Mouse (Mus musculus) midbrain, embryonic 15.5 days (tissue): ENCODE measurements around the gene Gm28635. TPM values are rescaled to one million over a fixed set of nuclear protein-coding genes. Genes with fewer than 3 reads are reported as not detected.
A peak's percentile ranks its signal among the peaks of the same experiment; 100 is the strongest.

Experiments used
- ATAC-seq: fragments of 200-750 bp; cut with Nextera tagmentation; replicated peaks from 2 replicates; pipeline ENCODE4 v1.8.0; 2017; ENCODE audit warnings: moderate TSS enrichment
- H3K27ac ChIP-seq: fragments of 300-500 bp; sonication (generic); 2 replicates; pipeline ENCODE4 v1.5.1; 2015; ENCODE audit warnings: mild to moderate bottlenecking, inconsistent platforms
- H3K27me3 ChIP-seq: fragments of 300-500 bp; sonication (generic); replicated peaks from 2 replicates; pipeline ENCODE4 v1.6.1; 2015; ENCODE audit warnings: inconsistent platforms
- H3K36me3 ChIP-seq: fragments of 300-500 bp; sonication (generic); replicated peaks from 2 replicates; pipeline ENCODE4 v1.6.1; 2015; ENCODE audit warnings: inconsistent platforms
- H3K4me1 ChIP-seq: fragments of 300-500 bp; sonication (generic); 2 replicates; pipeline ENCODE4 v1.6.1; 2015; ENCODE audit warnings: inconsistent platforms
- H3K4me2 ChIP-seq: fragments of 300-500 bp; sonication (generic); 2 replicates; pipeline ENCODE4 v1.6.1; 2015; ENCODE audit warnings: inconsistent platforms, mild to moderate bottlenecking, moderate library complexity
- H3K4me3 ChIP-seq: fragments of 300-500 bp; sonication (generic); 2 replicates; pipeline ENCODE4 v1.5.1; 2015; ENCODE audit warnings: mild to moderate bottlenecking, inconsistent platforms
- H3K9ac ChIP-seq: fragments of 300-500 bp; sonication (generic); 2 replicates; pipeline ENCODE4 v1.6.1; 2015; ENCODE audit warnings: mild to moderate bottlenecking, inconsistent platforms
- H3K9me3 ChIP-seq: fragments of 300-500 bp; sonication (generic); 2 replicates; pipeline ENCODE4 v1.6.1; 2016; ENCODE audit warnings: inconsistent platforms
- WGBS: fragments of 180-500 bp; shearing (Covaris S2); methylation state at CpG from one replicate; pipeline ENCODE4 v1.1.7; 2015; ENCODE audit warnings: mixed read lengths; 5-methylcytosine and 5-hydroxymethylcytosine counted together
- polyA plus RNA-seq: library from polyadenylated mRNA; unstranded; fragments of >200 nt; fragmentation: Nextera tagmentation; extraction: Ambion mirVana; gene quantifications from 2 replicates; pipeline ENCODE4 v1.2.1, GENCODE M21; 2015

The Gm28635 gene
- polyA plus RNA-seq, 1 experiment from 2014 or later, result not detected

DNA sequence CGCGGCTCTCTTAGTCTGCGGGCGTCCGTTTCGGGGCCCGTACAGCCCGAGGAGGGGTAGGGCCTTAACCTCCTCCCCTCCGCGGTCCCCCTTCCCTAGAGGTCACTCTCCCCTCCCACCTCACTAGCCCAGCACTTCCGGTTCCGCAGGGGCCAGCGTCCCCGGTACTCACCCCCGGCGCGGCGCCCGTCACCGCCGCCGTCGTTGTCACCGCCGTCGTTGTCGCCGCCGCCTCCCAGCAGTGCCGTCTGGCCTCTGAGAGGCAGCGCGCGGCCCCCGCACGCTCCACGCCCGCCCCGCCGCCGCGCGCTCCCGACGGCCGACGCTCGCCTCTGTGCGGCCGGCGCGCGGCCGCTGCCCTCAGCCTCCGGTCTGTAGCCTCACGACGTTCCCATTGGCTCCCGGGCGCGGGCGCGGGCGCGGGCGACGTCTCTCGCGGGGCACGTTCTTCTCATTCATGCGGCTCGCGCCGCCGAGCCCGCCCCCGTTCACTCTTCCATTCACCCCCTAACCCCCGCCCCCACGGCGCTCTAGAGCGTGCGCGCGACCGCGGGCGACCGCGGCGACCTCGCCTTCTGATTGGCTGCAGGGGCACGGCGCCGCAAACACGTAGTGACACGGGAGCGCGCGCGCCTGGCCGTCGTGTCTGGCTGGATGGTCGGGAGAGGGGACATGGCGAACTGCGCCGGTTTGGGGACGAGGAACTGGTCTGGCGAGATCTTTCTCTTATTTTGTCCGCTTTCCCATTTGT, 37.1 kb upstream of the Gm28635 start, which contains the start of gene Zdhhc5:
Zdhhc5 (minus strand) TSS at position 370 of the 751 bp plus-strand sequence.
- no peaks in the 10 kb centered on the region for H3K27me3 ChIP-seq
- peak within 1 kb of the TSS; percentile 88 for H3K4me3 ChIP-seq
- H3K27ac ChIP-seq, result peak within 1 kb of the TSS; percentile 96
- peak within 1 kb of the TSS; percentile 92 for H3K9ac ChIP-seq
- H3K4me2 ChIP-seq, result peak within 1 kb of the TSS; percentile 90
- H3K9me3 ChIP-seq, result no peaks in the 10 kb centered on the region
- peak; percentile 97 for ATAC-seq
- peaks cover 7% of the 10 kb centered on the region for H3K36me3 ChIP-seq
- peaks cover 23% of the 10 kb centered on the region for H3K4me1 ChIP-seq
- WGBS, result under 1% methylated on average over 92 of the region's 107 CpGs

DNA sequence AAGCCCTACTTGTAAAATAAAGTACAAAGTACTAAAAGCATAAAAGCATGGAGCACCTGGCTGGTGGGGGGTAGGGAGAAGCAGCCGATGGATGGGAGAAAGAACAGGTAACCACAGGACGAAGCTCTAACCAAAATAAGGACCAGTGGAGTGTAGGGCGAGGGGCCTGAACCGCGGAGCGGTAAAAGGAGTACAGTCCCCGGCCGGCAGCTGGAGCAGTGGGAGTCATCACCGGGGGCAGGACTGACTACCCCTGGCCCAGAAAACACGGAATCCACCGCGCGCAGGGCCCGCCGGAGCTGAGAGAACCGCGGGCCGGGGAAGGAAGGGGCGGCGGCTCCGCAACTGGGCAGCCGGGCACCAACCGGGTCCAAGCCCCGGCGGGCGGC, 36.6 kb upstream of the Gm28635 start:
- Histone ChIP-seq H3K4me2 (peak overlapping the region; percentile 59), H3K9me3 (no peaks in the 10 kb centered on the region), H3K36me3 (peaks cover 9% of the 10 kb centered on the region), H3K27me3 (no peaks in the 10 kb centered on the region), H3K27ac (peak overlapping the region; percentile 96), H3K4me3 (peak overlapping the region; percentile 88), H3K4me1 (peaks cover 27% of the 10 kb centered on the region), H3K9ac (peak overlapping the region; percentile 92)
- peak; percentile 24; the same call in 1 of the 2 replicates for ATAC-seq
- 0% methylated on average over 26 of the region's 26 CpGs for WGBS

- H3K27ac ChIP-seq, result no peak overlapping the region
- no peak for ATAC-seq
- H3K4me3 ChIP-seq, result no peak overlapping the region
- no peaks in the 10 kb centered on the region for H3K9me3 ChIP-seq
- H3K36me3 ChIP-seq, result peaks cover 16% of the 10 kb centered on the region
- peaks cover 42% of the 10 kb centered on the region for H3K4me1 ChIP-seq
- no peaks in the 10 kb centered on the region for H3K27me3 ChIP-seq
- no peak overlapping the region for H3K4me2 ChIP-seq
- WGBS, result 90% methylated on average over 2 of the region's 2 CpGs
- no peak overlapping the region for H3K9ac ChIP-seq
Measured at GRCm38 (mm10) chr2:84711898-84712297, 34.1 kb upstream of the Gm28635 start.

GRCm38 (mm10) chr2:84707523-84707922, 29.7 kb upstream of the Gm28635 start:
- WGBS, result 71% methylated on average over 1 of the region's 1 CpGs
- Histone ChIP-seq H3K9ac (no peak overlapping the region), H3K4me2 (no peak overlapping the region), H3K9me3 (no peaks in the 10 kb centered on the region), H3K27me3 (no peaks in the 10 kb centered on the region), H3K4me1 (peaks cover 24% of the 10 kb centered on the region), H3K36me3 (peaks cover 16% of the 10 kb centered on the region), H3K4me3 (no peak overlapping the region), H3K27ac (no peak overlapping the region)
- ATAC-seq, result no peak

DNA sequence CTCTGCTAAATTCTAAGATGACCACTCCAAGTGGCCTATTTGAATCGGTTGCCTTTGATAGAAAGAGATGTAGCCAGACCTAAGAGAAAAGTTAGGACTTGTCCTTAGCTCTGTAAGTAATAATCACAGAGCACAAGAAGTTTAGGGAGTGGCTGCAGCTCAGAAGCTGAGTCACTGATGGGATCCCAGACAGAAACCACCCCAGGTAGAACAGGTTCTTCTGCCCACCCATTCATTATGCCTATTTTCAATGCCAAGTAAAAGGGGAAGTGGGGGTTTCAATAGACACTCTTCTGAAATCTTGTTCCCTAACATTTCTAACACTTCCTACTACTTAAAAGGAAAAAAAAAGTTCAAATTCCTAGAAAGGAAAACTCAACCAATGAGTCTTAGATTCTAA, 27.5 kb upstream of the Gm28635 start:
- H3K4me2 ChIP-seq, result no peak overlapping the region
- no peak overlapping the region for H3K27ac ChIP-seq
- peaks cover 19% of the 10 kb centered on the region for H3K4me1 ChIP-seq
- no peaks in the 10 kb centered on the region for H3K27me3 ChIP-seq
- H3K9ac ChIP-seq, result no peak overlapping the region
- ATAC-seq, result no peak
- no peaks in the 10 kb centered on the region for H3K9me3 ChIP-seq
- H3K4me3 ChIP-seq, result no peak overlapping the region
- 91% methylated on average over 1 of the region's 1 CpGs for WGBS
- H3K36me3 ChIP-seq, result peaks cover 13% of the 10 kb centered on the region

- Histone ChIP-seq H3K9ac (no peak overlapping the region), H3K4me3 (no peak overlapping the region), H3K27ac (no peak overlapping the region), H3K27me3 (no peaks in the 10 kb centered on the region), H3K36me3 (peaks cover 7% of the 10 kb centered on the region; the same call in 1 of the 2 replicates), H3K4me1 (peaks cover 15% of the 10 kb centered on the region), H3K9me3 (no peaks in the 10 kb centered on the region), H3K4me2 (no peak overlapping the region)
- ATAC-seq, result no peak
- 77% methylated on average over 5 of the region's 5 CpGs for WGBS
Measured at GRCm38 (mm10) chr2:84704329-84704728, 26.5 kb upstream of the Gm28635 start.

DNA sequence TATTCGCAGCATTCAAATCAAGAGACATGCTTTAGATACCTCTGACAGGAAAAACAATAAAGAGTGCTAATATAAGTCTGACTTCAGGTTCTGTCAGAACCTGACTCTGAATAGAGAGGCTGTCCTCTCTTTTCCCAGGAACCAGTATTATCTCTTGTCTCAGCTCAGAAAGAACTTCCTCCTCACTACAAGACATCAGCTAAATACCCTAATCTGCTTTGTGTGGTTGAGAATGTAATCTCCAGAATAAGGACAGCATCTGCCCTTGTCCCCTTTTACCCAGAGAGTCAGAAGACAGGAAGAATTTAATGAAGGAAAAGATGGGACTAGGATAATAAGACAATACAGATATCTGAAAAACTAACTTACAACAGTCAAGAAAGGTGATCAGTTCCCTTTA, 25.7 kb upstream of the Gm28635 start:
- WGBS, result 98% methylated on average over 1 of the region's 1 CpGs
- H3K4me1 ChIP-seq, result peaks cover 7% of the 10 kb centered on the region; the same call in 1 of the 2 replicates
- H3K4me3 ChIP-seq, result no peak overlapping the region
- H3K27me3 ChIP-seq, result no peaks in the 10 kb centered on the region
- no peak for ATAC-seq
- H3K9me3 ChIP-seq, result no peaks in the 10 kb centered on the region
- peaks cover 3% of the 10 kb centered on the region; the same call in 1 of the 2 replicates for H3K36me3 ChIP-seq
- no peak overlapping the region for H3K9ac ChIP-seq
- no peak overlapping the region for H3K4me2 ChIP-seq
- H3K27ac ChIP-seq, result no peak overlapping the region

DNA sequence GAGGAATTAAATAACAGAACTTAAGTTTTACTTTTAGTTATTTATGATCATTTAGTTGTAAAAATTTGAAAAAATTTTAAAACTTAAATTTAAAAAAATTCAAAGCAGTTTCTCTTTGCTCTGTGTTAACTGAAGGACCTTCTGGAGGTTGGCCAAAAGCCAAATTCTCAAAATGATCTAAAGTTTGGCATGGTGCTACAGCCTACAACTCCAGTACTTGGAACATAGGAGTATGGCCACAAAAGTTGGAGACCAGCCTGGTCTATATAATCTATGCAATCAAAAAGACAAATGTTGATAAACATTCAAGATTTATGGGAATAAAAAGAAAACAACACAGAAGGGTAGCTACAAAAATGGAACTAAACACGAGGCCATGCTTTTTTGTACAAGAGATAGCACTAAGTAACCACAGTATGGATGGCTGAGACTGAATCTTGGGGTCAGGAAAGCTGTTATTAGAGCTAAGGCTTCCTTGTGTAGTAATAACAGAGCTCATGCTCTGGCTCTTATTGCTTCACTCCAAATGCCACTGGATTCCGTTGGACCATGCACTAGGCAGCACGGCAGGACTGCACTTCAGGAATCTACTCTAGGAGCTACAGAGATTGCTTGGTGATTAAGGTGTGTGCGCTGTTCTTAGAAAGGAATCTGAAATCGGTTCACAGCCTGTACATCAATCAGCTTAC, 17.3 kb upstream of the Gm28635 start:
- peaks cover 42% of the 10 kb centered on the region for H3K36me3 ChIP-seq
- no peaks in the 10 kb centered on the region for H3K9me3 ChIP-seq
- H3K4me3 ChIP-seq, result no peak overlapping the region
- H3K4me2 ChIP-seq, result no peak overlapping the region
- H3K4me1 ChIP-seq, result no peaks in the 10 kb centered on the region
- ATAC-seq, result no peak
- WGBS, result 93% methylated on average over 5 of the region's 5 CpGs
- H3K9ac ChIP-seq, result no peak overlapping the region
- H3K27ac ChIP-seq, result no peak overlapping the region
- no peaks in the 10 kb centered on the region for H3K27me3 ChIP-seq

GRCm38 (mm10) chr2:84690050-84690449, 12.2 kb upstream of the Gm28635 start:
- peaks cover 73% of the 10 kb centered on the region for H3K36me3 ChIP-seq
- 92% methylated on average over 12 of the region's 12 CpGs for WGBS
- ATAC-seq, result no peak

GRCm38 (mm10) chr2:84688080-84688844, 10.4 kb upstream of the Gm28635 start:
- ATAC-seq, result no peak
- no peak overlapping the region for H3K4me3 ChIP-seq
- H3K9me3 ChIP-seq, result no peaks in the 10 kb centered on the region
- no peaks in the 10 kb centered on the region for H3K4me1 ChIP-seq
- 77% methylated on average over 2 of the region's 2 CpGs for WGBS
- H3K4me2 ChIP-seq, result no peak overlapping the region
- H3K27me3 ChIP-seq, result no peaks in the 10 kb centered on the region
- no peak overlapping the region for H3K9ac ChIP-seq
- peaks cover 65% of the 10 kb centered on the region for H3K36me3 ChIP-seq
- no peak overlapping the region for H3K27ac ChIP-seq

More at GRCm38 (mm10) chr2:84690050-84690449, 12.2 kb upstream of the Gm28635 start:
- no peak overlapping the region for H3K27ac ChIP-seq
- H3K4me3 ChIP-seq, result no peak overlapping the region
- H3K4me1 ChIP-seq, result no peaks in the 10 kb centered on the region
- H3K4me2 ChIP-seq, result no peak overlapping the region
- H3K9ac ChIP-seq, result no peak overlapping the region
- no peaks in the 10 kb centered on the region for H3K9me3 ChIP-seq
- H3K27me3 ChIP-seq, result no peaks in the 10 kb centered on the region

- 89% methylated on average over 6 of the region's 6 CpGs for WGBS
- no peak for ATAC-seq
- H3K36me3 ChIP-seq, result peaks cover 21% of the 10 kb centered on the region
- H3K9ac ChIP-seq, result no peak overlapping the region
- H3K4me2 ChIP-seq, result no peak overlapping the region
- H3K4me1 ChIP-seq, result peaks cover 11% of the 10 kb centered on the region
- no peak overlapping the region for H3K4me3 ChIP-seq
- no peaks in the 10 kb centered on the region for H3K9me3 ChIP-seq
- no peak overlapping the region for H3K27ac ChIP-seq
- no peaks in the 10 kb centered on the region for H3K27me3 ChIP-seq
Measured at GRCm38 (mm10) chr2:84682605-84683183, 4.9 kb upstream of the Gm28635 start.

DNA sequence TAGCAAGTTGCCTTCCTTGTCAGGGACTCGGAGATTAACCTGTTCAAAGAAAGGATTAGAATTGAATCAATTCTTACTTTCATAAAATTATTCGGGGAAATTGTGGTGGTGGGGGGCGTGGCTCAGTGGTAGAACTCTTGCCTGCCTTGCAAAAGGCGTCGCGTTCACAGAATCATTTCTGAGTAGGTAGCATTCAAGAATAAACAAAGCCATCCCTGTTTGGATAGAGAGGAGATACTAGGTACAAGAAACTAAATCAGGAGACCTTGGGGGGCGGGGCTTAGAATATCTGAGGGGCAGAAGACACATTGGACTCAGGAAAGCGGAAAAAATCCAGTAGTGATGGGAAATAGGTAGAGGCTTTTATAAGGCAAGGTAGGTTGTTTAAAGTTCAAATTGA, 1.2 kb upstream of the Gm28635 start, which contains the start of gene Tmx2:
Tmx2 (minus strand) TSS at position 125 of the 400 bp plus-strand sequence.
- no peak for ATAC-seq
- peak within 1 kb of the TSS; percentile 80 for H3K4me2 ChIP-seq
- peaks cover 16% of the 10 kb centered on the region for H3K36me3 ChIP-seq
- peaks cover 28% of the 10 kb centered on the region for H3K4me1 ChIP-seq
- H3K4me3 ChIP-seq, result peak within 1 kb of the TSS; percentile 91
- no peaks in the 10 kb centered on the region for H3K27me3 ChIP-seq
- peak within 1 kb of the TSS; percentile 86 for H3K27ac ChIP-seq
- no peaks in the 10 kb centered on the region for H3K9me3 ChIP-seq
- 25% methylated on average over 8 of the region's 8 CpGs for WGBS
- peak within 1 kb of the TSS; percentile 74 for H3K9ac ChIP-seq
